Mouse (Mus musculus): ENCODE results near the gene Nprl2. TPM values are rescaled to one million over a fixed set of nuclear protein-coding genes. Genes with fewer than 3 reads are reported as not detected.
A peak's percentile ranks its signal among the peaks of the same experiment; 100 is the strongest.

Gene Nprl2
- polyA plus RNA-seq, 1 experiment from 2014 or later: 48.0 TPM

GRCm38 (mm10) chr9:107547957-107548356 lies 5.9 kb downstream of the Nprl2 start:
- H3K27ac ChIP-seq (replicated peaks): no peak overlapping the region
- 79% methylated on average over 5 of the region's 5 CpGs for WGBS
- no peaks in the 10 kb centered on the region for H3K27me3 ChIP-seq
- ATAC-seq (ENCODE audit: insufficient number of reproducible peaks, low FRiP score, low TSS enrichment, low read depth): no peak
- peaks cover 56% of the 10 kb centered on the region for H3K4me1 ChIP-seq
- H3K36me3 ChIP-seq: peaks cover 22% of the 10 kb centered on the region
- H3K4me3 ChIP-seq (replicated peaks): no peak overlapping the region
- no peaks in the 10 kb centered on the region for H3K9me3 ChIP-seq (replicated peaks)
- H3K9ac ChIP-seq: no peak overlapping the region
- no peak overlapping the region for H3K4me2 ChIP-seq (replicated peaks)

GRCm38 (mm10) chr9:107548820-107549219 lies 6.8 kb downstream of the Nprl2 start:
- Histone ChIP-seq H3K36me3 (peaks cover 17% of the 10 kb centered on the region), H3K4me1 (peaks cover 62% of the 10 kb centered on the region), H3K4me3 (replicated peaks) (no peak overlapping the region), H3K27ac (replicated peaks) (no peak overlapping the region), H3K4me2 (replicated peaks) (no peak overlapping the region), H3K9me3 (replicated peaks) (no peaks in the 10 kb centered on the region), H3K27me3 (no peaks in the 10 kb centered on the region), H3K9ac (no peak overlapping the region)
- WGBS: 89% methylated on average over 10 of the region's 10 CpGs
- ATAC-seq (ENCODE audit: insufficient number of reproducible peaks, low FRiP score, low TSS enrichment, low read depth): no peak

GRCm38 (mm10) chr9:107549297-107550074 lies 7.5 kb downstream of the Nprl2 start:
- ATAC-seq (ENCODE audit: insufficient number of reproducible peaks, low FRiP score, low TSS enrichment, low read depth): no peak
- Histone ChIP-seq H3K4me1 (peaks cover 65% of the 10 kb centered on the region), H3K9me3 (replicated peaks) (no peaks in the 10 kb centered on the region), H3K4me2 (replicated peaks) (no peak overlapping the region), H3K4me3 (replicated peaks) (no peak overlapping the region), H3K27ac (replicated peaks) (no peak overlapping the region), H3K27me3 (no peaks in the 10 kb centered on the region), H3K9ac (no peak overlapping the region; the same call in 1 of the 2 replicates), H3K36me3 (peaks cover 11% of the 10 kb centered on the region)
- 77% methylated on average over 20 of the region's 20 CpGs for WGBS

- H3K9me3 ChIP-seq (replicated peaks): no peaks in the 10 kb centered on the region
- peak overlapping the region; percentile 92 for H3K4me2 ChIP-seq (replicated peaks)
- no peaks in the 10 kb centered on the region for H3K27me3 ChIP-seq
- no peak for ATAC-seq (ENCODE audit: insufficient number of reproducible peaks, low FRiP score, low TSS enrichment, low read depth)
- H3K4me1 ChIP-seq: peaks cover 69% of the 10 kb centered on the region
- H3K4me3 ChIP-seq (replicated peaks): peak overlapping the region; percentile 51
- 0 out of 2 replicates have a peak overlapping the region, but pooled peaks have one; percentile 59 for H3K9ac ChIP-seq
- 36% methylated on average over 23 of the region's 23 CpGs for WGBS
- no peaks in the 10 kb centered on the region for H3K36me3 ChIP-seq
- H3K27ac ChIP-seq (replicated peaks): peak overlapping the region; percentile 85
Measured at GRCm38 (mm10) chr9:107550491-107551116, 8.6 kb downstream of the Nprl2 start.

GRCm38 (mm10) chr9:107551117-107551889 lies 9.3 kb downstream of the Nprl2 start, which contains the start of gene Rassf1:
Gene Rassf1 (plus strand): TSS chr9:107551555.
- H3K27me3 ChIP-seq: no peaks in the 10 kb centered on the region
- H3K4me3 ChIP-seq (replicated peaks): peak within 1 kb of the TSS; percentile 51
- peak within 1 kb of the TSS; percentile 92 for H3K4me2 ChIP-seq (replicated peaks)
- H3K36me3 ChIP-seq: no peaks in the 10 kb centered on the region
- H3K9ac ChIP-seq: peak within 1 kb of the TSS; percentile 59
- under 1% methylated on average over 63 of the region's 63 CpGs for WGBS
- peak within 1 kb of the TSS; percentile 85 for H3K27ac ChIP-seq (replicated peaks)
- H3K9me3 ChIP-seq (replicated peaks): no peaks in the 10 kb centered on the region
- ATAC-seq (ENCODE audit: insufficient number of reproducible peaks, low FRiP score, low TSS enrichment, low read depth): peak; percentile 65
- peaks cover 72% of the 10 kb centered on the region for H3K4me1 ChIP-seq

- Histone ChIP-seq H3K4me1 (peaks cover 72% of the 10 kb centered on the region), H3K9me3 (replicated peaks) (no peaks in the 10 kb centered on the region), H3K4me3 (replicated peaks) (peak overlapping the region; percentile 51), H3K27ac (replicated peaks) (peak overlapping the region; percentile 85), H3K9ac (peak overlapping the region; percentile 59), H3K4me2 (replicated peaks) (peak overlapping the region; percentile 92), H3K36me3 (0 out of 2 replicates have a peak, but pooled peaks cover 3% of the 10 kb centered on the region), H3K27me3 (no peaks in the 10 kb centered on the region)
- ATAC-seq (ENCODE audit: insufficient number of reproducible peaks, low FRiP score, low TSS enrichment, low read depth): no peak
- WGBS: 6% methylated on average over 8 of the region's 8 CpGs
Measured at GRCm38 (mm10) chr9:107551890-107552355, 9.9 kb downstream of the Nprl2 start.

- WGBS: 80% methylated on average over 5 of the region's 5 CpGs
- ATAC-seq (ENCODE audit: insufficient number of reproducible peaks, low FRiP score, low TSS enrichment, low read depth): no peak
- no peak overlapping the region for H3K9ac ChIP-seq
- no peaks in the 10 kb centered on the region for H3K9me3 ChIP-seq (replicated peaks)
- H3K27ac ChIP-seq (replicated peaks): peak overlapping the region; percentile 85; the same call in 1 of the 2 replicates
- H3K4me1 ChIP-seq: peaks cover 70% of the 10 kb centered on the region
- peak overlapping the region; percentile 92 for H3K4me2 ChIP-seq (replicated peaks)
- H3K36me3 ChIP-seq: peaks cover 10% of the 10 kb centered on the region
- H3K4me3 ChIP-seq (replicated peaks): peak overlapping the region; percentile 83
- no peaks in the 10 kb centered on the region for H3K27me3 ChIP-seq
Measured at GRCm38 (mm10) chr9:107552690-107553393, 10.8 kb downstream of the Nprl2 start.

GRCm38 (mm10) chr9:107553541-107554318 lies 11.7 kb downstream of the Nprl2 start:
- Histone ChIP-seq H3K4me3 (replicated peaks) (peak overlapping the region; percentile 83), H3K4me1 (peaks cover 68% of the 10 kb centered on the region), H3K27ac (replicated peaks) (peak overlapping the region; percentile 97), H3K9ac (peak overlapping the region; percentile 44; the same call in 1 of the 2 replicates), H3K4me2 (replicated peaks) (peak overlapping the region; percentile 92), H3K9me3 (replicated peaks) (no peaks in the 10 kb centered on the region), H3K36me3 (peaks cover 19% of the 10 kb centered on the region), H3K27me3 (no peaks in the 10 kb centered on the region)
- WGBS: 5% methylated on average over 37 of the region's 37 CpGs
- ATAC-seq (ENCODE audit: insufficient number of reproducible peaks, low FRiP score, low TSS enrichment, low read depth): peak; percentile 21

GRCm38 (mm10) chr9:107554319-107554825 lies 12.3 kb downstream of the Nprl2 start:
- peaks cover 68% of the 10 kb centered on the region for H3K4me1 ChIP-seq
- peak overlapping the region; percentile 83 for H3K4me3 ChIP-seq (replicated peaks)
- peak; percentile 92 for ATAC-seq (ENCODE audit: insufficient number of reproducible peaks, low FRiP score, low TSS enrichment, low read depth)
- H3K9me3 ChIP-seq (replicated peaks): no peaks in the 10 kb centered on the region
- H3K36me3 ChIP-seq: peaks cover 26% of the 10 kb centered on the region
- peak overlapping the region; percentile 92 for H3K4me2 ChIP-seq (replicated peaks)
- peak overlapping the region; percentile 71 for H3K9ac ChIP-seq
- WGBS: under 1% methylated on average over 53 of the region's 53 CpGs
- H3K27me3 ChIP-seq: no peaks in the 10 kb centered on the region
- peak overlapping the region; percentile 97 for H3K27ac ChIP-seq (replicated peaks)

- H3K9ac ChIP-seq: peak overlapping the region; percentile 71
- peak overlapping the region; percentile 97 for H3K27ac ChIP-seq (replicated peaks)
- no peaks in the 10 kb centered on the region for H3K9me3 ChIP-seq (replicated peaks)
- no peaks in the 10 kb centered on the region for H3K27me3 ChIP-seq
- no peak; the same call in 1 of the 2 replicates for ATAC-seq (ENCODE audit: insufficient number of reproducible peaks, low FRiP score, low TSS enrichment, low read depth)
- under 1% methylated on average over 23 of the region's 23 CpGs for WGBS
- peak overlapping the region; percentile 92 for H3K4me2 ChIP-seq (replicated peaks)
- peak overlapping the region; percentile 83 for H3K4me3 ChIP-seq (replicated peaks)
- H3K4me1 ChIP-seq: peaks cover 64% of the 10 kb centered on the region
- peaks cover 32% of the 10 kb centered on the region for H3K36me3 ChIP-seq
Measured at GRCm38 (mm10) chr9:107555031-107555457, 13.0 kb downstream of the Nprl2 start.

Data from embryonic facial prominence, embryonic 15.5 days (tissue).